24 mouse cellular contexts compared by ENCODE assay signal in the genomic region with DNA sequence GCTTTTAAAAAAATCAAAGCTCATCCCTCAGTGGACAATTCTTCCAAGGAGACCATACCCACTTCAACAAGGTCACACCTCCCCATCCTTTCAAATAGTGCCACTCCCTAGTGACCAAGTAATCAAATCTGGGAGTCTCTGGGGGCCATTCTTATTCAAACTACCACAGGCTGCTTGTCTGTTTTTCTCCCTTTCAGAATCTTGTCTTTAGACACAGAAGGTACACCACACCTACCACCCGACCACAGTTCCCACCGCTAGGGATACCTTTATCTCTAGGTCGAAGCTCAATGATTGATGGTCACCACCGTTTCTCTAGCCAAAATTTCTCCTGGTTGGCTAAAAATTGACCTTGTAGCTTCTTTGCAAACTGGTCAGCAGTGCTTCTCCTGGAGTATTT.
"Had no signal": no experiment of that assay in that cellular context is flagged by ENCODE, and none has a peak within 500 bp of the region (broad histone marks: within the 10 kb centered on the region; RNA-seq: fewer than 3 reads in every experiment).

No protein-coding gene starts in this region.

- H3K27me3 ChIP-seq: embryonic facial prominence, embryonic 12.5 days; embryonic facial prominence, embryonic 13.5 days; embryonic facial prominence, embryonic 15.5 days; forebrain, embryonic 13.5 days; forebrain, embryonic 15.5 days had no signal

- H3K4me3 ChIP-seq: embryonic facial prominence, embryonic 10.5 days; embryonic facial prominence, embryonic 12.5 days; embryonic facial prominence, embryonic 13.5 days; embryonic facial prominence, embryonic 15.5 days; erythroblast, embryonic 14.5 days; forebrain, embryonic 10.5 days; forebrain, embryonic 12.5 days; forebrain, embryonic 13.5 days; forebrain, embryonic 15.5 days; gastrocnemius, adult 2 months; heart, adult 2 months had no signal

- H3K36me3 ChIP-seq: embryonic facial prominence, embryonic 10.5 days; embryonic facial prominence, embryonic 12.5 days; embryonic facial prominence, embryonic 13.5 days; embryonic facial prominence, embryonic 15.5 days; forebrain, embryonic 10.5 days; forebrain, embryonic 12.5 days; forebrain, embryonic 15.5 days had no signal

- H3K9me3 ChIP-seq: embryonic facial prominence, embryonic 10.5 days; embryonic facial prominence, embryonic 12.5 days; embryonic facial prominence, embryonic 13.5 days; embryonic facial prominence, embryonic 15.5 days; forebrain, embryonic 10.5 days; forebrain, embryonic 12.5 days; forebrain, embryonic 13.5 days; forebrain, embryonic 15.5 days had no signal

- H3K27ac ChIP-seq: embryonic facial prominence, embryonic 10.5 days; embryonic facial prominence, embryonic 12.5 days; embryonic facial prominence, embryonic 13.5 days; embryonic facial prominence, embryonic 15.5 days; forebrain, embryonic 10.5 days; forebrain, embryonic 12.5 days; forebrain, embryonic 13.5 days; forebrain, embryonic 15.5 days; gastrocnemius, adult 2 months; heart, adult 2 months had no signal

- DNase-seq: cerebellum, adult 9-10 months; cerebellum, adult 9-11 months; cerebellum, postnatal 10 days; cerebellum, postnatal 14 days; cerebellum, postnatal 25 days; cerebellum, postnatal 36 days; embryo, embryonic 11 days; forebrain, postnatal 0 days; gastrocnemius, adult 2 months; gastrocnemius, postnatal 10 days; gastrocnemius, postnatal 14 days; gastrocnemius, postnatal 25 days; gastrocnemius, postnatal 36 days; heart, adult 18-20 months; heart, adult 2 months had no signal
